Mouse (Mus musculus) layer of hippocampus, adult 2 months (tissue): ENCODE measurements around the gene Actr6. TPM values are rescaled to one million over a fixed set of nuclear protein-coding genes. Genes with fewer than 3 reads are reported as not detected.
"Not testable (repeated sequence)": the region's sequence is repeated elsewhere in the genome, so short reads cannot be mapped to it uniquely, and the experiment has no call there.

Experiments
- DNase-seq, 2 experiments: peaks; one replicate each; pipeline ENCODE4 v3.0.0; 2022; ENCODE audit warnings: low spot score in 2 of 2
- H3K27ac ChIP-seq: fragments of 200-600 bp; 2 replicates; pipeline ENCODE4 v1.8.1; 2022
- H3K4me3 ChIP-seq: fragments of 200-600 bp; 2 replicates; pipeline ENCODE4 v1.8.1; 2022; ENCODE audit warnings: mild to moderate bottlenecking
- CTCF ChIP-seq: fragments of 200-600 bp; conservative IDR thresholded peaks from 2 replicates; pipeline ENCODE4 v1.8.1; 2022; ENCODE audit warnings: antibody characterized with exemption, mild to moderate bottlenecking, moderate library complexity
- total RNA-seq, 2 experiments: library from RNA; stranded (reverse); gene quantifications; 2 replicates each; pipeline ENCODE4 v1.2.3; 2021

Gene Actr6
- total RNA-seq, 2 experiments from 2014 or later = 24.8 to 25.5 TPM

GRCm38 (mm10) chr10:89685391-89686138 is 46.5 kb downstream of the Actr6 start:
- DNase-seq = no peak
- H3K4me3 ChIP-seq = peak overlapping the region; percentile 100
- H3K27ac ChIP-seq = peak overlapping the region; percentile 95
- TF ChIP-seq CTCF = no peak

DNA sequence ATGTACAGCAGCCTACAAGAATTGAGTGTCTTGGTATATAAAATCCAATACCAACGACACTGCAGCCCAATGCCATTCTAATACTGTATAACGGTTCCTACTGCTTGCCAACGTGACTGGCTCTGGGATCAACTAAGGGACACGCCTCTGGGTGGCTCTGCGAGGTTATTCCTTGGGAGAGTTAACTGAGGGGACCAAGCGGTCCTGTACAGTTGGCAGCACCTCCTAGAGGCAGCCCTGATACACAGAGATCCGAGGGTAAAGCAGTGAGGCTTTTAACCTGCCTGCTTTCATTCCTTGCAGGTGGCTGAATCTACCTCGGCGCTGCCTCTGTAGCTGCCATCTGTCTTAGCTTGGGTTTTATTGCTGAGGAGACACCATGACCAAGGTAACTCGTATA is 49.1 kb downstream of the Actr6 start:
- no peak overlapping the region for H3K27ac ChIP-seq
- H3K4me3 ChIP-seq = no peak overlapping the region
- DNase-seq = no peak
- TF ChIP-seq CTCF = no peak

DNA sequence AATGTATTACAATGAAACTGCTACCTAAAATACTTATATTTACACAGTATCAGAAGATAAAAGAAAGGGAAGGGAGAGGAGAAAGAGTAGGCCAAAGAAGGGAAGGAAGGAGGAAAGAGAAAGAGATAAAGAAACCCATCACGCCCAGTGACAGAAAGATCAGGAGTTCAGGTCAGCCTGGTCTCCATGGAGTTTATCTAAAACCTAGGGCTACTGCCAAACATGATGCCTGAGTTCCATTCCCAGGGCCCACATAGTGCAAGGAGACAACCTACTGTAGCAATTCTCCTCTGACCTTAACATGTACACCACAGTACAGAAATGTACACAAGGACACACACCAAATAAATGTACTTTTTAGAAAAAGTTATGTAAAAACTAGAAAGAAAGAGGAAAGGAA is 49.9 kb downstream of the Actr6 start:
- Histone ChIP-seq H3K4me3 (no peak overlapping the region), H3K27ac (no peak overlapping the region)
- DNase-seq = no peak
- no peak for TF ChIP-seq CTCF

- DNase-seq = no peak
- Histone ChIP-seq H3K27ac (no peak overlapping the region), H3K4me3 (no peak overlapping the region)
- no peak for TF ChIP-seq CTCF
Measured at GRCm38 (mm10) chr10:89681706-89682105, 50.4 kb downstream of the Actr6 start.

DNA sequence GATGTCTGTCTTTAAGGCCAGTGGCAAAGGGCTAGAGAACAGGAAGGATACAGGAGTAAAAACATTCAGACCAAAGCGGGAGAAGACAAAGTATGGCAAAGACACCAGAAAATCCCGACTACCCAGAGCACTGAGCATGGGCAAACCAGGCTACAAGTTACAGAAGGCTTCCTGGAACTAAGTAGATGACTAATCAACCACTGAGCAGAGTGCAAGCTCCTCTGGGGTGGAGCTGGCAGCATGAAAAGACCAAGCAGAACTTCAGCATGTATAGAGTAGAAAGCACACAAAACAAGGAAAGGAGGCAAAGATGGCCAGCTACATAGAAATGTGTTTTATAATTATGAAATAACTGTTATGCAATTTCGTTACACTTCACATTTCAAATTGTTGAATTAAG is 51.6 kb downstream of the Actr6 start:
- TF ChIP-seq CTCF = no peak
- Histone ChIP-seq H3K4me3 (no peak overlapping the region), H3K27ac (no peak overlapping the region)
- DNase-seq = no peak

DNA sequence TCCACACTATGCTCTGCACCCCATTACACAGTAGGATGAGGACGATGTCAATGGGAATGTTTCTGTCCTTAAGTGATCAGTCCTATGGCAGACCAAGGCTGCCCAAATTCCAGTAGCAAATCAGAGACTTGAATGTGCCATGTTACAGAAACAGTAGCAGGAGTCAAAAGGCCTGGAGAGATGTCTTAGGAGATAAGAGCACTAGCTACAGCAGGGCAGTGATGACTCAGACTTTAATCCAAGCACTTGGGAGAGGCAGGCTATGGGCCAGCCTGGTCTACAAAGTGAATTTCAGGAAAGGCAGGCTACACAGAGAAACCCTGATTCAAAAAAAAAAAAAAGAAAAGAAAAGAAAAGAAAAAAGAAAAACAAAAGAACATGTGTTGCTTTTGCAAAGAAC is 52.6 kb downstream of the Actr6 start:
- no peak for TF ChIP-seq CTCF
- H3K27ac ChIP-seq = no peak overlapping the region
- DNase-seq = no peak
- H3K4me3 ChIP-seq = no peak overlapping the region

- no peak overlapping the region for H3K4me3 ChIP-seq
Measured at GRCm38 (mm10) chr10:89678054-89678453, 54.0 kb downstream of the Actr6 start.

GRCm38 (mm10) chr10:89676609-89677008 is 55.5 kb downstream of the Actr6 start:
- no peak for TF ChIP-seq CTCF
- Histone ChIP-seq H3K4me3 (no peak overlapping the region), H3K27ac (peak overlapping the region; percentile 54; the same call in 1 of the 2 replicates)
- no peak for DNase-seq

More at GRCm38 (mm10) chr10:89678054-89678453, 54.0 kb downstream of the Actr6 start:
- DNase-seq = no peak
- H3K27ac ChIP-seq = no peak overlapping the region
- TF ChIP-seq CTCF = no peak

GRCm38 (mm10) chr10:89670371-89670770 is 61.7 kb downstream of the Actr6 start:
- not testable (repeated sequence) for H3K4me3 ChIP-seq, H3K27ac ChIP-seq, DNase-seq

GRCm38 (mm10) chr10:89667571-89667970 is 64.5 kb downstream of the Actr6 start:
- no peak for TF ChIP-seq CTCF
- no peak overlapping the region for H3K4me3 ChIP-seq
- H3K27ac ChIP-seq = no peak overlapping the region
- DNase-seq = no peak

DNA sequence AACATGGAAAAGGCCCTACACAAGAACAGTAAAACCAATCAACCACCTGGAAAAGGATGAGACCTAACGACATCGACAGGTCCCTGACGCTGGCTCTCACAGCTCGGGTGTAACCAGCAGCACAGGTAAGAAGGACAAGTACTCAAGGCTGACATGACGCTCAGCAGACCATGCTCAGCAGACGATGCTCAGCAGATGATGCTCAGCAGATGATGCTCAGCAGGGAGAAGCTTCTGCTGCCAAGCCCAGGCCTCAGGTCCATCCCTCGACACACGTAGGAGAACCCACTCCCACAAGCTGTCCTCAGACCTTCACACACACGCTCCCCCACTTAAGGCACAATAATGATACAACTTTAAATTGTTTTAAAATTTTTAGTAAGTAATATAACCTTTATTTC is 66.4 kb downstream of the Actr6 start:
- H3K27ac ChIP-seq = peak overlapping the region; percentile 39; the same call in 1 of the 2 replicates
- TF ChIP-seq CTCF = no peak

GRCm38 (mm10) chr10:89664977-89665645 is 67.0 kb downstream of the Actr6 start:
- H3K4me3 ChIP-seq = no peak overlapping the region
- TF ChIP-seq CTCF = no peak
- no peak for DNase-seq
- peak overlapping the region; percentile 43; the same call in 1 of the 2 replicates for H3K27ac ChIP-seq

More for the DNA sequence above, 66.4 kb downstream of the Actr6 start:
- no peak overlapping the region for H3K4me3 ChIP-seq
- no peak for DNase-seq

Other genes with a start within 250 kb of the Actr6 start
- under 1 TPM in 1 of 2 experiments, not detected in 1; 0.25 TPM for gene Nr1h4, start 198.7 kb downstream of the Actr6 start, total RNA-seq
- gene Slc17a8, start 111.0 kb downstream of the Actr6 start, total RNA-seq = 1 to 10 TPM; 3.1 to 3.5 TPM
- gene Scyl2, start 46.0 kb downstream of the Actr6 start, total RNA-seq = 10 to 100 TPM; 25.2 to 28.4 TPM
- 10 to 100 TPM; 72.6 to 81.6 TPM for gene Uhrf1bp1l, start 12.7 kb upstream of the Actr6 start, total RNA-seq
- 100 to 1,000 TPM; 540 to 541 TPM for gene Anks1b, start 141.2 kb upstream of the Actr6 start, total RNA-seq